Mouse (Mus musculus) heart, embryonic 11.5 days (tissue): ENCODE results near the gene Krt35. TPM values are rescaled to one million over a fixed set of nuclear protein-coding genes. Genes with fewer than 3 reads are reported as not detected.

ENCODE experiments used
- ATAC-seq: fragments of 200-750 bp; cut with Nextera tagmentation; replicated peaks from 2 replicates; pipeline ENCODE4 v1.8.0; 2017; ENCODE audit warnings: moderate library complexity; ENCODE audit not compliant: insufficient number of reproducible peaks, low FRiP score, low TSS enrichment
- H3K27ac ChIP-seq: fragments of 300-500 bp; sonication (generic); 2 replicates; pipeline ENCODE4 v1.5.1; 2014; ENCODE audit warnings: mild to moderate bottlenecking, low read depth, low read length
- H3K27me3 ChIP-seq: fragments of 300-500 bp; sonication (generic); 2 replicates; pipeline ENCODE4 v1.6.1; 2014; ENCODE audit warnings: mild to moderate bottlenecking, low read length, mixed read lengths; ENCODE audit not compliant: control insufficient read depth, insufficient read depth
- H3K36me3 ChIP-seq: fragments of 300-500 bp; sonication (generic); 2 replicates; pipeline ENCODE4 v1.6.1; 2014; ENCODE audit warnings: mild to moderate bottlenecking, low read length, moderate library complexity, mixed read lengths; ENCODE audit not compliant: control insufficient read depth, insufficient read depth
- H3K4me1 ChIP-seq: fragments of 300-500 bp; sonication (generic); 2 replicates; pipeline ENCODE4 v1.6.1; 2014; ENCODE audit warnings: low read length; ENCODE audit not compliant: control insufficient read depth, insufficient read depth
- H3K4me2 ChIP-seq: fragments of 300-500 bp; sonication (generic); 2 replicates; pipeline ENCODE4 v1.6.1; 2014; ENCODE audit warnings: mild to moderate bottlenecking, moderate library complexity
- H3K4me3 ChIP-seq: fragments of 300-500 bp; sonication (generic); 2 replicates; pipeline ENCODE4 v1.5.1; 2014; ENCODE audit warnings: low read depth, low read length
- H3K9ac ChIP-seq: fragments of 300-500 bp; sonication (generic); 2 replicates; pipeline ENCODE4 v1.6.1; 2014; ENCODE audit warnings: mild to moderate bottlenecking, low read depth, low read length, moderate library complexity
- H3K9me3 ChIP-seq: fragments of 300-500 bp; sonication (generic); replicated peaks from 2 replicates; pipeline ENCODE4 v1.6.1; 2016; ENCODE audit warnings: low read length; ENCODE audit not compliant: control insufficient read depth
- WGBS: fragments of 180-500 bp; shearing (Covaris S2); extraction: QIAGEN DNeasy Blood & Tissue Kit; methylation state at CpG from one replicate; pipeline ENCODE4 v1.1.7; 2014; ENCODE audit not compliant: insufficient replicate concordance; 5-methylcytosine and 5-hydroxymethylcytosine counted together
- polyA plus RNA-seq: library from polyadenylated mRNA; unstranded; fragments of >200 nt; fragmentation: Nextera tagmentation; extraction: Ambion mirVana; gene quantifications from 2 replicates; pipeline ENCODE4 v1.2.1, GENCODE M21; 2014

The Krt35 gene
- polyA plus RNA-seq, 1 experiment from 2014 or later, result not detected

DNA sequence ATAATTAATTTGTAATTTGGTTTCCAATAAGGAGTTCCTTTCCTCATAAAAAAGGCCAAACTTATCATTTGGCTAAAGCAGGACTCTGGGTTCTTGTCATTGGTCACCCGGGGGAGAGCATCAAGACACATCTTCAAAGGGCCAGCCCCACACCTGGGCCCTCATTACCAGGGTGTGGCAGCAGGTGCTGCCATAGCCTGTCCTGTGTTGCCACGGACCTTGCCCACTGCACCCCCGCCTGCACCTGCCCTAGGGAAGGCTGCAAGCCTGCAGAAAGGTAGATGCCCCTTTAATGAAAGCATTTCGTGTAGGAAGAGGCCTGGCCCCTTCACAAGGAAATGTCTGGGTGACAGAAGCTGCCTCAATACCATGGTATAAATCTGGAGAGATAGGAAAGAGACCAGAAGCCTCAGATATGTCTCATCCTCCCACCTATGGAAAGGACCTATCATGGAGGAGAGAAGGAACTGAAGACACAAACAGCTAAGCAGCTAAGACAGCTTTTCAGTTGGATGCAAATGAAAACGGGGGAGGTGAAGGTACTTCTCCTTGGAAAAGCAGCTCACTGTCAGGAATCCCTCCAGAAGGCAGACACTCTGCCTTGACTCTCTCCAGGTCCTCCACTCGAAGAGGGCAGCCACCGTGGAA lies 7.5 kb downstream of the Krt35 start:
- H3K9ac ChIP-seq, result no peak overlapping the region
- H3K9me3 ChIP-seq, result no peaks in the 10 kb centered on the region
- WGBS, result 62% methylated on average over 7 of the region's 7 CpGs
- no peak overlapping the region for H3K4me3 ChIP-seq
- no peak overlapping the region for H3K27ac ChIP-seq
- H3K36me3 ChIP-seq, result no peaks in the 10 kb centered on the region
- no peaks in the 10 kb centered on the region for H3K27me3 ChIP-seq
- no peaks in the 10 kb centered on the region for H3K4me1 ChIP-seq
- no peak for ATAC-seq
- no peak overlapping the region for H3K4me2 ChIP-seq

DNA sequence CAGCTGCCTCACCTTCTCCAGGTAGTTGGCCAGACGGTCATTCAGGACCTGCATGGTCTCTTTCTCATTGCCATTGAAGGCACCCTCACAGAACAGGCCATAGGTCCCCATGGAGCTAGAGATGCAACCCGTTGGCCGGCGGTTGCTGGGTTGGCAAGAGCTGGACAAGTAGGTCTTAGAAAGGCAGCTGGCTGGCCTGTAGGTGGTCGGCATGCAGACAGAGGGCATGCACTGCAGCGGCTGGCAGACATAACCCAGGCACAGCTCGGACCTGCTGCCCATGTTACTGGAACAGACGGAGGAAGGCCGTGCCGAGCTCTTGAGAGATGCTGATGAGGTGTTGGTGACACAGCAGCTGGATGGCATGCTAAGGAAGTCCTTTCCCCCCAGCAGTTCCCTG lies 8.2 kb downstream of the Krt35 start, which contains the start of gene Krt32:
Gene Krt32 (minus strand): TSS at position 366 of the 400 bp plus-strand sequence.
- Histone ChIP-seq H3K27ac (no peak within 1 kb of the TSS), H3K9ac (no peak within 1 kb of the TSS), H3K9me3 (no peaks in the 10 kb centered on the region), H3K36me3 (no peaks in the 10 kb centered on the region), H3K27me3 (no peaks in the 10 kb centered on the region), H3K4me1 (no peaks in the 10 kb centered on the region), H3K4me3 (no peak within 1 kb of the TSS), H3K4me2 (no peak within 1 kb of the TSS)
- WGBS, result 85% methylated on average over 10 of the region's 10 CpGs
- ATAC-seq, result no peak

DNA sequence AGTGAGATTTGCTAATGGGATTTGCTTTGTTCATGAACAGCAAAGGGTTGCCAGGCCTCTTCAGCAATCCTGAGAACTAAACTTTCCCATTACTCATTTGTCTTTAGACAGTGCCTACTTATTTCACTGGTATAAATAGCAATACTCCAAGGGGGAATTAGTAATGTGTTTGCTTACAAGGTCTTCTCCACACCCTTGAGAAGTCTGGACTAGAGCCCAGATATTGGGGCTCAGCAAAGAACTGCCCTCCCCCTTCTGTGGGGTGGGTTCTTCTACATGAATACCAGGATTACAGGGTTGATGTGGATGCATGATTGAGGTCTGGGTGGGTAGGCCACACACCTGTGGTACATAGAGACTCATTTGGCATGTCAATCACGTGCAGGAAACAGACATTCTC lies 22.2 kb downstream of the Krt35 start:
- Histone ChIP-seq H3K4me2 (no peak overlapping the region), H3K9me3 (no peaks in the 10 kb centered on the region), H3K36me3 (no peaks in the 10 kb centered on the region), H3K27ac (no peak overlapping the region), H3K27me3 (no peaks in the 10 kb centered on the region), H3K4me1 (no peaks in the 10 kb centered on the region), H3K4me3 (no peak overlapping the region), H3K9ac (no peak overlapping the region)
- 41% methylated on average over 1 of the region's 1 CpGs for WGBS
- no peak for ATAC-seq

DNA sequence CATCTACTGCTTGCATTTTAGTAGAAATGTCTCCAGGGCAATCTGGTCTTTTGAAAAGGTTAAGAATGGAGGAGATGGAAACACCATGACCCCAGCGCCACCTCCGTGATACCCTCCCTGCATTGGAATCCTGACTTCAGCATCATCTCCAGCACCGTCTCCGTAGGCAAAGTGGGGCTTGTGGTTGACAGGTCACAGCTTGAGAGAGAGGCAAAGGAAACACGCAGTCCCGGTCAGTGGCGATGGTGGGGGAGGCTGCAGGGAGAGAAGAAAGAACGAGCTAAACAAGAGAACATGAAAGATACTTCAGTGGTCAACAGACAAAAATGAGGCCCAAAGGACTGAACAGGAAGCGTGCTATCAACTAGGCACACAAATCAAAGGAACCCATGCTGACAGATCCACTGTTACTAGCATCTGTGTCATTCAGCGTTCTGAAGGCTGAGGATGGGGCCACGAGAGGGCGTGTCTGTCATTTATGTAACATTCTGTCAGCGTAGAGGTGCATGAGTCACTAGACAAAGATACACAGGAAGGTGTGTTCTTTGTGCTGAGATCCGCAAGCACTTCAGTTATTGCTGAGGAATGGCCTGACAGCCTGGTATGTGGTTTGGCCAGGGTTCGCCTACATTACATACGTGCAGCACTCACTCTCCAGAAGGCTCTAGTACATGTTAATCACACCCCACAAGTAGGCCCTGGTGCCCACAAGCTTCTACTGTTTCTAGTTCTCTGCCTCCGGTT lies 28.6 kb downstream of the Krt35 start:
- WGBS, result 69% methylated on average over 17 of the region's 17 CpGs
- Histone ChIP-seq H3K27me3 (no peaks in the 10 kb centered on the region), H3K9me3 (no peaks in the 10 kb centered on the region), H3K9ac (no peak overlapping the region), H3K36me3 (no peaks in the 10 kb centered on the region), H3K27ac (no peak overlapping the region), H3K4me1 (peaks cover 6% of the 10 kb centered on the region; the same call in 1 of the 2 replicates), H3K4me3 (no peak overlapping the region), H3K4me2 (no peak overlapping the region)
- ATAC-seq, result no peak

DNA sequence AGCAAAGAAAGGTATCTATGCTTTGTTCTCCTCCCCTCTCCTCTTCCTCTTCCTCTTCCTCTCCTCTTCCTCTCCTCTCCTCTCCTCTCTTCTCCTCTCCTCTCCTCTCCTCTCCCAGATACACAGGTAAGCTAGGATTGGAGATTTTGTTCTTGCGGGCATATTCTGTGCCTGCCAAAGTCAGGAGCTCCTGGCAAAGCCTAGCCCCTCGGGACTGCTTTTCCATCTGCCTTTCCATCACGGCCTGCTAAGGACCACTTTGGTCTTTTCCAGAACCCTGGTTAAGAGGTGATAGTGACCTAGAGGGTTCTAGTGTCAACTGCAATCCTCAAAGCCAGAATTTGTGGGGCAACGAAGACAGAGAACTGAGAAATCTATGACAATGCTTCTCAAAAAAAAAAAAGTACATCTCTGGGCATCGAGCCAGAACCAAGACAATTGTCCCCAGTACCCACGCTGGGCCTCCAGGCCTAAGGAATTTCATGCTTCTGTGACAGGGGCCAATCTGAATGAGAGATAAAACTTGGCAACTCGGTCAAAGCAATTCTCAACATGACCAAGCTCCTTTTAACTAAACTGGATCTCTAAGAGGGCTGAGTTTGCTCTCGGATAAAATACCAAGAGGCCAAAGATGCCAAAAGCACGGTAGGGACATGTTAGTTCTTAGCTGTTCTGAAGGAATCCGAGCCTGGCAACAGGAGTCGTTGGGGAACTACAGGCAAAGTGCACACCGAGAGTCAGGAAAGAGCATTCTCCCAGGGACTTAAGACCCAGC lies 29.6 kb downstream of the Krt35 start:
- H3K27me3 ChIP-seq, result no peaks in the 10 kb centered on the region

DNA sequence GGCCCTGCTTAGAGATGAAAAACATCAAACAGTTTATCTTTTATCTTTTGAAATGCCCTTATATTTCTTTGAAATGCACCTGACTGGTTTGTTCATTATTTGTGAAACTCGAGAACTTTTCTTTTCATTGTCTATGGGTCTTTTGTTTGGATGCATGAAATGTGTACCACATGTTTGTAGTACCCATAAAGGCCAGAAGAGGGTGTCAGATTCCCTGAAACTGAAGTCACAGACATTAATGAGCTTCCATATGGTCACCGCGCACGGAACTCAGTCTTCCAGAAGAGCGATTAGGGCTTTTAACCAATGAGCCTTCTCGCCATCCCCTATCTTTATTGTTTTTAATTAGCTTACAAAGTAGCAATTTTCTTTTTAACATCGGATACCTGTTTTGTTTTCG lies 37.2 kb downstream of the Krt35 start:
- Histone ChIP-seq H3K27ac (no peak overlapping the region), H3K27me3 (no peaks in the 10 kb centered on the region), H3K4me1 (no peaks in the 10 kb centered on the region), H3K4me2 (no peak overlapping the region), H3K9me3 (no peaks in the 10 kb centered on the region), H3K9ac (no peak overlapping the region), H3K36me3 (no peaks in the 10 kb centered on the region), H3K4me3 (no peak overlapping the region)
- WGBS, result 75% methylated on average over 8 of the region's 8 CpGs
- no peak for ATAC-seq

More for the DNA sequence above, 29.6 kb downstream of the Krt35 start:
- H3K27ac ChIP-seq, result no peak overlapping the region
- H3K4me1 ChIP-seq, result peaks cover 6% of the 10 kb centered on the region; the same call in 1 of the 2 replicates
- H3K4me3 ChIP-seq, result no peak overlapping the region
- no peak overlapping the region for H3K9ac ChIP-seq
- H3K36me3 ChIP-seq, result no peaks in the 10 kb centered on the region
- 66% methylated on average over 12 of the region's 12 CpGs for WGBS
- no peaks in the 10 kb centered on the region for H3K9me3 ChIP-seq
- ATAC-seq, result no peak
- H3K4me2 ChIP-seq, result no peak overlapping the region

DNA sequence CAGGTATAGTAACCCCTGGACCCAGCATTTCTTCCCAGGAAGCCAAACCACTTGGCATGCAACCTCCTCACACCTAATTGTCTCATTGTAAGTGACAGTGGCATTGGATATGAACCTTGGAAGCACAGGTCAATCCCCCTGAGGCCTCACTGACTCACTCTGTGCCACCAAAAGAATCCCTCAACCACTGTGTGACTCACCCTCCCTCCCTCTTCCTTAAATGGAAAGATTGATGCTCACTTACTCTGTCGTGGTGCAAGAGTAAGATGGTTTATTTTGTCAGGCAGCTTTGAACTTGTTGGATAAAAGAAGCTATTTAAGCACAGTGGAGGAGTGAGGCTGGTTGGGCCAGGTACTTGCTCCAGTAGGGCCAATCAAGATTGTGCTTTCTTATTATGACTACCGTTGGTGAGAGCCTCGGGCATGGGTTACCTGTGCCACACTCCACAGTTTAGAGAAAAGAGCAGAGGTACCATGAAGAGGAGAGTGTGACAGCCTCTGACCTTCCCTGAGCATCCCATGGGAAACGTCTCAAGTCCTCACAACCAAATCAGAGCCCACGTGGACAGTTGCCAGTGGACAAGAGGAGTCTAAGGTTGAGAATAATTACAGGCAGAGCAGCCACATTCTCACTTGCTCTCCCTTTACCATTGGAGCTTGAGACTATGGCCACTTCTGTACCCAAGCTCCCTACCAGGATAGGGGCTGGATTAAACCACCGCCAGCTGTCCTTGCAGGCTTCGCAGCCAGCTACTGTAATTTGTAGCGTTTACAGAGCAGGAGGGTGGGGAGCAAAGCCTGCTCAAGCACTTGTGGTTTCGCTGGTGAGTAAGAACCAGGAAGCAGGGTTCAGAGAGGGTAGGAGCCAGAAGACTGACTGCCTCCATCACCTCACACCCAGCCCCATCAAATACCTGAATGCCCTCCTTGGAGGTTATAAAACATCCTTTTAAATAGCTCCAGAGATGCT lies 40.1 kb downstream of the Krt35 start:
- ATAC-seq, result no peak
- Histone ChIP-seq H3K9ac (no peak overlapping the region), H3K27me3 (no peaks in the 10 kb centered on the region), H3K36me3 (no peaks in the 10 kb centered on the region), H3K4me1 (no peaks in the 10 kb centered on the region), H3K4me3 (no peak overlapping the region), H3K9me3 (no peaks in the 10 kb centered on the region), H3K4me2 (no peak overlapping the region), H3K27ac (no peak overlapping the region)
- WGBS, result 71% methylated on average over 9 of the region's 9 CpGs

DNA sequence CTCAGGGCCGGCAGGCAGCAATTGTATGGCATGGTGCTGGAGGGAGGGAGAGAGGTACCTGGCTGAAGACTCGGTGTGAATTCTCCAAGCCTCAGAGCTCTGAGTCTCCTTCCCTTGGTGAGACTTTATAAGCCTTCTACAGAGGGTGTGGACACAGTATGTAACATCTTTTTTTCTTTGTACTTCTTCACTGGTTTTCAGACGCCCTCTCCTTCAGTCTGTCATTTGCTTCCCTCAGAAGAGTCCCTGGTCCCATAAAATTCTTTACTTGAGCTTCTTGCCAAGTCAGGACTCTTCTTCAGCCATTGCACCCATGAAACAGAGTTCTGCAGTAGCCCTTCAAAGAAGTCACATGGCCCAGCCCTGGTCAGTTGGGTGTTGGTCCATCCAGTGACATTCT lies 45.6 kb downstream of the Krt35 start, which contains the start of gene Krt31:
Gene Krt31 (minus strand): TSS at position 101 of the 400 bp plus-strand sequence.
- ATAC-seq, result no peak
- no peak within 1 kb of the TSS for H3K4me2 ChIP-seq
- no peaks in the 10 kb centered on the region for H3K9me3 ChIP-seq
- H3K36me3 ChIP-seq, result no peaks in the 10 kb centered on the region
- H3K4me1 ChIP-seq, result no peaks in the 10 kb centered on the region; the same call in 1 of the 2 replicates
- WGBS, result 77% methylated on average over 3 of the region's 3 CpGs
- no peak within 1 kb of the TSS for H3K27ac ChIP-seq
- no peak within 1 kb of the TSS for H3K4me3 ChIP-seq
- no peak within 1 kb of the TSS for H3K9ac ChIP-seq
- H3K27me3 ChIP-seq, result no peaks in the 10 kb centered on the region
